ENCODE assay signal across 9 mouse cellular contexts in the genomic region with DNA sequence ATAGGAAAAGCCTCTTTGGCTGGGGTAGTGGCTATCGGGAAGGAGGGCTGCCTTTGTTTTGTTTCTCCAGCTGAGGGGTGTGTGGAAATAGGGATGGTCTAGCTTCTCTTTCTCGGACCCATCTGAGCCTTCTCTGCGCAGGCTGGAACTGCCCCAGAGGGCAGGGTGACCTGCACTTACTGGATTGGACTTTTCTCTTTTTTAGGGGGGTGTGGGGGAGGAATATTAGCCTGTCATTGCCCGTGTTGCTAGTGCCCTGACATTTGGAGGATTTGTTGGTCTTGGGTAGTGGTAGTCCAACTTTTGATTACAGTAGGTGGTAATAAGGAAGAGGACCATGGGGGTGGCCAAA. TPM values are rescaled to one million over a fixed set of nuclear protein-coding genes. Genes with fewer than 3 reads are reported as not detected.
DNase-seq lines count a peak whose midpoint lies in the region; ATAC-seq and TF ChIP-seq lines count a peak whose summit lies in the region.
"Had no signal": no experiment of that assay in that cellular context is flagged by ENCODE, and none has a peak within 500 bp of the region (broad histone marks: within the 10 kb centered on the region; RNA-seq: fewer than 3 reads in every experiment).

No protein-coding gene starts in this region.

- H3K27ac ChIP-seq in bone marrow, adult 2 months (ENCODE audit: control insufficient read depth, insufficient read depth, low read depth, low read length, poor library complexity) = peak overlapping the region; percentile 94
- H3K27ac ChIP-seq in forebrain, embryonic 16.5 days (ENCODE audit: low read length) = peak overlapping the region; percentile 98
- peak overlapping the region; percentile 99 for H3K27ac ChIP-seq in hindbrain, embryonic 15.5 days (replicated peaks)
- peak overlapping the region; percentile 97 for H3K27ac ChIP-seq in liver, embryonic 15.5 days (replicated peaks)

- peak overlapping the region; percentile 76 for H3K4me3 ChIP-seq in bone marrow, adult 2 months (replicated peaks; ENCODE audit: control insufficient read depth, low read depth, low read length)
- H3K4me3 ChIP-seq in forebrain, embryonic 16.5 days (replicated peaks; ENCODE audit: low read length) = peak overlapping the region; percentile 99
- peak overlapping the region; percentile 98 for H3K4me3 ChIP-seq in hindbrain, embryonic 15.5 days
- peak overlapping the region; percentile 90 for H3K4me3 ChIP-seq in liver, embryonic 15.5 days (replicated peaks)

- H3K9ac ChIP-seq in forebrain, embryonic 16.5 days (replicated peaks; ENCODE audit: low read depth, low read length) = peak overlapping the region; percentile 99
- H3K9ac ChIP-seq in hindbrain, embryonic 15.5 days = peak overlapping the region; percentile 94
- H3K9ac ChIP-seq in liver, embryonic 15.5 days = peak overlapping the region; percentile 100

- 0% methylated on average over 4 of the region's 4 CpGs for WGBS in bone marrow, adult 2 months
- whole genome bisulfite sequencing in forebrain, embryonic 16.5 days = 0% methylated on average over 4 of the region's 4 CpGs
- WGBS in hindbrain, embryonic 15.5 days = 0% methylated on average over 4 of the region's 4 CpGs
- whole genome bisulfite sequencing in liver, embryonic 15.5 days (ENCODE audit: insufficient replicate concordance) = 0% methylated on average over 4 of the region's 4 CpGs

- H3K36me3 ChIP-seq in forebrain, embryonic 16.5 days (ENCODE audit: control insufficient read depth, insufficient read depth) = no peaks in the 10 kb centered on the region
- H3K36me3 ChIP-seq in hindbrain, embryonic 15.5 days = peaks cover 5% of the 10 kb centered on the region; the same call in 1 of the 2 replicates
- peaks cover 31% of the 10 kb centered on the region for H3K36me3 ChIP-seq in liver, embryonic 15.5 days (replicated peaks)

- TF ChIP-seq POLR2A in bone marrow, adult 2 months (IDR thresholded peaks at IDR 0.05; ENCODE audit: borderline replicate concordance, control insufficient read depth, low read depth, low read length) = no peak

- H3K27me3 ChIP-seq in forebrain, embryonic 16.5 days (replicated peaks; ENCODE audit: control insufficient read depth, insufficient read depth, low read length) = no peaks in the 10 kb centered on the region
- H3K27me3 ChIP-seq in hindbrain, embryonic 15.5 days = no peaks in the 10 kb centered on the region
- H3K27me3 ChIP-seq in liver, embryonic 15.5 days = no peaks in the 10 kb centered on the region

- no peaks in the 10 kb centered on the region for H3K9me3 ChIP-seq in forebrain, embryonic 16.5 days (ENCODE audit: control insufficient read depth, low read length)
- no peaks in the 10 kb centered on the region for H3K9me3 ChIP-seq in hindbrain, embryonic 15.5 days
- H3K9me3 ChIP-seq in liver, embryonic 15.5 days (replicated peaks) = no peaks in the 10 kb centered on the region

- H3K4me1 ChIP-seq in bone marrow, adult 2 months (ENCODE audit: control insufficient read depth, insufficient read depth, low read length) = peaks cover 1% of the 10 kb centered on the region; the same call in 1 of the 2 replicates
- peaks cover 16% of the 10 kb centered on the region for H3K4me1 ChIP-seq in forebrain, embryonic 16.5 days (replicated peaks; ENCODE audit: control insufficient read depth, insufficient read depth, low read length)
- peaks cover 28% of the 10 kb centered on the region for H3K4me1 ChIP-seq in hindbrain, embryonic 15.5 days (replicated peaks)
- H3K4me1 ChIP-seq in liver, embryonic 15.5 days (replicated peaks) = peaks cover 59% of the 10 kb centered on the region

- TF ChIP-seq CTCF in bone marrow, adult 2 months (IDR thresholded peaks at IDR 0.05; ENCODE audit: control insufficient read depth, insufficient read depth, low read length) = no peak

- peak; percentile 69 for DNase-seq in embryo, embryonic 10.5 days (ENCODE audit: low spot score)
- no peak for DNase-seq in embryo, embryonic 11 days
- peak; percentile 20 for DNase-seq in ovary, postnatal 10 days (ENCODE audit: low spot score)

- no peak; the same call in 1 of the 2 replicates for ATAC-seq in forebrain, embryonic 16.5 days
- ATAC-seq in hindbrain, embryonic 15.5 days (ENCODE audit: low FRiP score, low read depth) = no peak; the same call in 1 of the 2 replicates
- ATAC-seq in liver, embryonic 15.5 days (ENCODE audit: insufficient read depth) = peak; percentile 7
- no peak for ATAC-seq in megakaryocyte-erythroid progenitor cell, adult 5-6 weeks (replicated peaks; ENCODE audit: low FRiP score, low TSS enrichment, poor library complexity, severe bottlenecking)

- H3K4me2 ChIP-seq in forebrain, embryonic 16.5 days (ENCODE audit: low read length) = peak overlapping the region; percentile 79
- peak overlapping the region; percentile 63 for H3K4me2 ChIP-seq in hindbrain, embryonic 15.5 days
- peak overlapping the region; percentile 80 for H3K4me2 ChIP-seq in liver, embryonic 15.5 days

RNA-seq across cellular contexts. Expression of a gene that starts 0.9 kb away (rescaled TPM):
- 41.2 and 44.4 TPM in 2 replicates for polyA plus RNA-seq in bone marrow, adult 2 months (2011; ENCODE audit: insufficient read depth, insufficient read length, low replicate concordance, missing spikeins)
- polyA plus RNA-seq in forebrain, embryonic 16.5 days (2015; fragmentation: Nextera tagmentation; extraction: Ambion mirVana) = 51.4 and 56.2 TPM in 2 replicates
- 57.9 and 58.5 TPM in 2 replicates for polyA plus RNA-seq in hindbrain, embryonic 15.5 days (2015; fragmentation: Nextera tagmentation; extraction: Ambion mirVana)
- 45.4 and 47.8 TPM in 2 replicates for polyA plus RNA-seq in liver, embryonic 15.5 days (2015; fragmentation: Nextera tagmentation; extraction: Ambion mirVana)
- total RNA-seq in megakaryocyte-erythroid progenitor cell, adult 5-6 weeks (2014; fragmentation: Nextera tagmentation) = 86.7 and 101 TPM in 2 replicates
- 36.5 and 46.2 TPM in 2 replicates for total RNA-seq in megakaryocyte-erythroid progenitor cell, adult 5-6 weeks (2017)

RNA-seq across cellular contexts. Expression of a gene that starts 12.2 kb away (rescaled TPM):
- polyA plus RNA-seq in bone marrow, adult 2 months (2011; ENCODE audit: insufficient read depth, insufficient read length, low replicate concordance, missing spikeins) = 7.5 and 10.0 TPM in 2 replicates
- polyA plus RNA-seq in forebrain, embryonic 16.5 days (2015; fragmentation: Nextera tagmentation; extraction: Ambion mirVana) = 41.7 and 45.6 TPM in 2 replicates
- 36.2 and 45.0 TPM in 2 replicates for polyA plus RNA-seq in hindbrain, embryonic 15.5 days (2015; fragmentation: Nextera tagmentation; extraction: Ambion mirVana)
- polyA plus RNA-seq in liver, embryonic 15.5 days (2015; fragmentation: Nextera tagmentation; extraction: Ambion mirVana) = 9.2 and 9.7 TPM in 2 replicates
- 44.6 and 49.1 TPM in 2 replicates for total RNA-seq in megakaryocyte-erythroid progenitor cell, adult 5-6 weeks (2014; fragmentation: Nextera tagmentation)
- 24.8 and 26.9 TPM in 2 replicates for total RNA-seq in megakaryocyte-erythroid progenitor cell, adult 5-6 weeks (2017)

RNA-seq across cellular contexts. Expression of a gene that starts 38.4 kb away (rescaled TPM):
- polyA plus RNA-seq in bone marrow, adult 2 months (2011; ENCODE audit: insufficient read depth, insufficient read length, low replicate concordance, missing spikeins) = 0.92 and 12.0 TPM in 2 replicates
- 0.11 and 0.45 TPM in 2 replicates for polyA plus RNA-seq in forebrain, embryonic 16.5 days (2015; fragmentation: Nextera tagmentation; extraction: Ambion mirVana)
- polyA plus RNA-seq in hindbrain, embryonic 15.5 days (2015; fragmentation: Nextera tagmentation; extraction: Ambion mirVana) = 0.30 and 0.46 TPM in 2 replicates
- polyA plus RNA-seq in liver, embryonic 15.5 days (2015; fragmentation: Nextera tagmentation; extraction: Ambion mirVana) = 12.3 and 12.8 TPM in 2 replicates
- total RNA-seq in megakaryocyte-erythroid progenitor cell, adult 5-6 weeks (2014; fragmentation: Nextera tagmentation) = 1.1 TPM in 1 of 2 replicates, not detected in the other
- total RNA-seq in megakaryocyte-erythroid progenitor cell, adult 5-6 weeks (2017) = 1.2 TPM in 1 of 2 replicates, not detected in the other
- total RNA-seq: layer of hippocampus, adult 18-20 months had no signal
